Mouse (Mus musculus): ENCODE measurements around the gene Wdfy3. TPM values are rescaled to one million over a fixed set of nuclear protein-coding genes. Genes with fewer than 3 reads are reported as not detected.

The Wdfy3 gene
- polyA plus RNA-seq, 1 experiment from 2014 or later: 20.8 TPM

DNA sequence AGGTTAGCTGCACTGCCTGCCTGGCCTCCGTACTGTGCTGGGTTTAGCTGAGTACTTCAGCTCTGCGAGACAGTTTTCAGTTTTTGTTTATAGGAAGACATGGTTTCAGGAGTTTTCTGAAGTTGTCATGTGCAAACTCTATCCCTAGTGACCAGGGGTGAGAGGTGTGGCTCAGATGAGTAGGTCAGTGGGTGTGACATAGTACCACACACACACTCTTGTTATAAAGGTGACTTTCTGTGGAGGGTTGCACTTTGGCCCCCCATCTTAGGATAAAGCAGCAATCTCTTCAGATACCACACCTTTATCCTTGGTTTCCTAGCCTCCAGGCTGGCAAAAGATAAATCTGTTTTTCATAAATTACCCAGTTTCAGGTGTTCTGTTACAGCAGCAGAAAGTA lies 284.9 kb downstream of the Wdfy3 start:
- H3K9ac ChIP-seq: no peak overlapping the region
- H3K4me2 ChIP-seq: no peak overlapping the region
- 89% methylated on average over 2 of the region's 2 CpGs for WGBS
- H3K9me3 ChIP-seq (replicated peaks): no peaks in the 10 kb centered on the region
- H3K4me3 ChIP-seq (replicated peaks): no peak overlapping the region
- H3K36me3 ChIP-seq: no peaks in the 10 kb centered on the region
- ATAC-seq (replicated peaks; ENCODE audit: low FRiP score): no peak
- no peak overlapping the region for H3K27ac ChIP-seq
- H3K4me1 ChIP-seq: no peaks in the 10 kb centered on the region
- H3K27me3 ChIP-seq: no peaks in the 10 kb centered on the region

DNA sequence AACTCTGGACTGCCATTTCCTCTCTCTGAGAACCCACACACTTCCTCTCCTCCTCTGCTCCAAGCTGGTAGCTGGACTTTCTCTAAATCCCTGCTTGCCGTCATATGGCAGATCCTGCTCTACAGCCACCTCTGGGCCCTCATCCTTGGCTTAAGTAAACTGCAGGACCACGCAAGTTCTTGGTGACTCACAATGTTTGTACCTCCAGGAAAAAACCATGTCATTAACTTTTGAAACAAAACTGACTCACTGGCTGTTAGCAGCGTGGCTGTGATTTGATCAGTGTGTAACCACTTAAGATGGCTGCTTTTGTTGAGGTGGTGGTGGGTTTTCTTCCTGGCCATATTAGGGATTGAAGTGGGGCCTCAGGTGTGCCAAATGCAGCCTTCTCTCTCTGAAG lies 285.4 kb downstream of the Wdfy3 start:
- Histone ChIP-seq H3K36me3 (no peaks in the 10 kb centered on the region), H3K4me3 (replicated peaks) (no peak overlapping the region), H3K9me3 (replicated peaks) (no peaks in the 10 kb centered on the region), H3K4me1 (no peaks in the 10 kb centered on the region), H3K27ac (no peak overlapping the region), H3K27me3 (no peaks in the 10 kb centered on the region), H3K4me2 (no peak overlapping the region), H3K9ac (no peak overlapping the region)
- WGBS: 70% methylated on average over 3 of the region's 3 CpGs
- no peak for ATAC-seq (replicated peaks; ENCODE audit: low FRiP score)
